Mouse (Mus musculus) adrenal gland, adult 18-20 months (tissue): ENCODE measurements around the gene Cotl1. TPM values are rescaled to one million over a fixed set of nuclear protein-coding genes. Genes with fewer than 3 reads are reported as not detected.

Experiments
- DNase-seq, 2 experiments: peaks; one replicate each; pipeline ENCODE4 v3.0.0; 2021 to 2022; ENCODE audit warnings: low spot score in 2 of 2
- total RNA-seq, 2 experiments: library from RNA; stranded (reverse); gene quantifications; 1 replicate in 1 of 2; 2 replicates in 1 of 2; pipeline ENCODE4 v1.2.3; 2021

The Cotl1 gene
- total RNA-seq, 2 experiments from 2014 or later, result 43.6 to 52.1 TPM

DNA sequence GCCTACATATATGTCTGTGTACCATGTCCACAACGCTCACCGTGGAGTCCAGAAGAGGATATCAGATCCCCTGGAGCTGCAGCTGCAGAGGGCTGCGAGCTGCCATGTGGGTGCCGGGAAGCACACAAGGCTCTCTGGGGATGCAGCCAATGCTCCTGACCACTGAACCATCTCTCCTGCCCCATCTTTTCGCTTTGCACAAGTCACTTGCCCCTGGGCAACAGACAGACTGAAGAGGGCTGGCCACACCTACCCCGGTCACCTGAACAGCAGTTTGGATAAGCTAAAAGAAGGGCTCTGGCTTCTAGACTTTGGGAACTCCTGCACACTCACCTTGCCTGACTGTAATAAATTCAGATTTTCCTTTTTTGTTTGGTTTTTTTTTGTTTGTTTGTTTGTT, 18.7 kb downstream of the Cotl1 start:
- DNase-seq, result no peak

DNA sequence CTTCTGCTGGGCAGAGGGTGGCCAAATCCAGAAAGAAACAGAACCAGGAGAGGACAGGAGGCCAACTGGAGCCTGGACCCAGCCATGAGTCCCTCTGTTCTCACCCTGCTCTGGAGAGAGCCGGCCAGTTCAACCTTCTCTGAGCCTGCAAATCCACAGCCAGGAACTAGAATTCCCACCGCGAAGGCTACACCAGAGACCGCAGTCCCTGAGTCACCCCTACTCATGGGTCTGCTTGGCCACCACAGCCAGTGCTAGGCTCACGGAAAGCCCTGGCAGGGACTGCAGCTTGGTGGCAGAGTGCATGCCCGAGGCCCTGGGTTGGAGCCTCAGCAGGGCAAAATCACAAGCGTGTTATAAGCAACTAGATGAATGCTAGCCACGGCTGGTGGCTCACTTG, 20.4 kb downstream of the Cotl1 start:
- DNase-seq, result no peak

DNA sequence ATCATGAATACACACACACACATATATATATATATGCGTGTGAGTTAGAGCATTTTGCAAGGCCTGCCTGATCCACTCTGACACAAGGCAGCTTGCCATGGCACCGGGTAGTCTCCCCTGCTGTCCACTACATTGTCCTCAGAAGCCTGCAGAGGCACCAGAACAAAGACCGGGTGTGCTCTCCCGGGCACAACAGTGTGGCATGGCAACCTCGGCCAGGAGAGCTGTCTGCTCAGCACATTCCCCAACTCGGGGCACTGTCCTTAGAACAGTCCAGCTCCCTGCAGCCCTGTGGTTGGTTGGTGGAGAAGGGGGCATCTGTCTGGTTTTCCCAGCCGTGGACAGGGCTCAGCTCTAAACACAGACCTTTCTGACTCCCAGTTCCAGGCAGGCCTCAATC, 21.0 kb downstream of the Cotl1 start:
- DNase-seq, result no peak

DNA sequence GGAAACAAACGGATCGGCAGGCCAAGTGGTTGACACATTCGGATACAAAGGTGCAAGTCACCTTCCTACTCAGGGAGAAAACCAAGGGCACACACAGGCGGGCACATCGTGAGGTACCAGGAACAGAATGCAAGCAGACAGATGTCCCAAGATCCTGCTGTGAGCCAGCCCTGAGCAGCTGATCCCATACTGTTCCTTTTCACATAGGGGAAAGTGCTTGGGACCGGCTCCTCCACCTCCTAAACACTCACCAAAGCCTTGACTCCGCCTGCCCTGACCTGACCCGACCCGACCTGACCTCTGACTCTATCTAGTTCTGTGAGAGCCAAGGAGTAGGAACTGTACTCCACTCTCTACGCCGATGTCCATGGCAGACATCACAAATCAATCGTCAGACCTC, 22.9 kb downstream of the Cotl1 start:
- no peak for DNase-seq

DNA sequence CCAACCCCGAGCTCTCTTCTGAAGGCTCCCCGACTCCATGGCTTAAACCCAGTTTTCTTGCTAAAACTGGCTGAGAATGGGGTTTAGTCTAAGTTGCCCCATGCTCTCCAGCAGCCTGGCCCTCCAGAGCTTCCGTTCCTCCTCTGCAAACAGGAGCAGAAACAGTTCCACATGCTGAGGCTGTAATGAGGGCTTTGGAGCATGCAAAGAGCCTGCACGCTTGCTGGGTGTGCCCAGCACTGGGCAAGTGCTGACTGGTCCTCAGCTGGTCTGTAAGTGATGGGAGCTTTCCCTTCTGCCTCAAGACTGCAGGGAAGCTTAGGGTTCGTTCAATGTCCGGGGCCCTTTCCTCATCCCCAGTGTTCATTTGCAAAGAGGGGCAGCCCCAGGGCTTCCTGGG, 24.1 kb downstream of the Cotl1 start:
- no peak for DNase-seq

DNA sequence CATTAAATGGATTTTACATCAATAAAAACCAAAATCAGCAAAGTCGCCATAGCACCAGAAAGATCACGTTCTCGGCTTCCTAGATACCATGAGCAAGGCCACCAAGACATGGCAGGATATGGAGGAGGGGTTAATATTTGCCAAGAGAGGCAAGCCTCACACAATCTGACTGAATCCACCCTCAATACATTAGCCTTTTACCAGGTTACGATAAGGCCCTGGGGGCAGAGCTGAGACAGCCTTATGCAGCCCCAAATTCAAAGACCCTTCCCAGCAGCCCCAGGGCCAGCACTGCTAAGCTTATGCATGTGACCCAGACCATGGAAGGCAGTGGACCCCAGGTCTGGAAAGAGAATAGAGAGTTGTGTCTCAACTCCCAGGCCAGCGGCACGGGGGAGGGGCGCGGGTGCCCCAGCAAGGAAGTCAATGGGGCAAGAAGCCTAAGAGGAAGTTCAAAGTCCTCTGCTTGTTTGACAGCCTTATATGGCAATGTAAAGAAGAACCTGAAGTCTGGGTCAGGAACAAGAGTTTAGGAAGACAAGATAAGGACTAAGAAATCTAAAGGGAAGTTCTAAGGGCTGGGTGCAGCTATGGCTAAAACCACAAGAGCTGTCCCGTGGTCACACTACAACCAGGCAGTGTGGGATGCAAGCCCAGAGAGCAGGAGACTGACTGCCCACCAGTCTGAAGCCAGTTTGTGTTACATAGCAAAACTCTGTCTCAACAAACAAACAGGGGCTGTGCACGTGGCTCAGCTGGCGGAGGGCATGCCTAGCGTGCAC, 27.5 kb downstream of the Cotl1 start:
- no peak for DNase-seq

DNA sequence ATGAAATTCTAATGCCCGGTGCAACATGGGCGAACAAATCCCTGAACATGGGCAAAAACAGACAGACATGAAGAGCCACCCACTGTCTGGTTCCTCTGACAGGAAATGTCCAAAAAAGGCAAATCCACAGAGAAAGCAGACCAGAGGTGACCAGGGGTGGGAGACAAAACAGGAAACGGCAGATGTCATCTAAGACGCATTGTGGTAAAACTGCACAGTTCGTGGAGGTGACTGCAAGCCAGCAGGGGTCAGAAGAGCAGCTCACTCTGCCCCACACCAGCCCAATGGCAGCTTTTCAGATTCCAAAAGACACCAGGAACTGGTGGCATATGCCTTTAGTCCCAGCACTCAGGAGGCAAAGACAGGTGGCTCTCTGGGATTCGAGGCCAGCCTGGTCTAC, 28.4 kb downstream of the Cotl1 start:
- DNase-seq, result no peak

DNA sequence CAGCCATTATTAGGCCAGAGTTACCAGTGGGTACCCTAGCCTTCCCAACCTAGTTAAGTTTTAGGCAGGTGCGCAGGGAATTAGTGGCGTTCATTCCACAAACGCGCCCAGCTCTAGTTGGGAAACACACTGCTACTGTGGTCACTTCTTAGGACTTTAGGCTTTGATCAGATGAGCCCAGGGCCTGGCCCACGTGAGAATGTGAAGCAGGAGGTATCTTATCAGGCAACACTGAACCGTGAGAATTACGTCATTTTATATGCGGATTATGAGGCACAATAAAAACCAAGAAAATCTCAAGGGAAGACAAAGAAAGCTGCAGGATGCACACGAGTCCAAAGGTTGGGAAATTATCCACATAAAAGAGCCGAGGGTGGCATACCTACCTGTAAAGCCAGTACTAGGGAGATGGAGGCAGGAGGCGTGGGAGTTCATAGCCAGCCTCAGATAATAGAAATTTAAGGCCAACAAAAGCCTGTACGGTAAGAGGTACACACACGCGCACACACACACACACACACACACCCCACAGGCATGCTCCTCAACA, 29.3 kb downstream of the Cotl1 start:
- no peak for DNase-seq

DNA sequence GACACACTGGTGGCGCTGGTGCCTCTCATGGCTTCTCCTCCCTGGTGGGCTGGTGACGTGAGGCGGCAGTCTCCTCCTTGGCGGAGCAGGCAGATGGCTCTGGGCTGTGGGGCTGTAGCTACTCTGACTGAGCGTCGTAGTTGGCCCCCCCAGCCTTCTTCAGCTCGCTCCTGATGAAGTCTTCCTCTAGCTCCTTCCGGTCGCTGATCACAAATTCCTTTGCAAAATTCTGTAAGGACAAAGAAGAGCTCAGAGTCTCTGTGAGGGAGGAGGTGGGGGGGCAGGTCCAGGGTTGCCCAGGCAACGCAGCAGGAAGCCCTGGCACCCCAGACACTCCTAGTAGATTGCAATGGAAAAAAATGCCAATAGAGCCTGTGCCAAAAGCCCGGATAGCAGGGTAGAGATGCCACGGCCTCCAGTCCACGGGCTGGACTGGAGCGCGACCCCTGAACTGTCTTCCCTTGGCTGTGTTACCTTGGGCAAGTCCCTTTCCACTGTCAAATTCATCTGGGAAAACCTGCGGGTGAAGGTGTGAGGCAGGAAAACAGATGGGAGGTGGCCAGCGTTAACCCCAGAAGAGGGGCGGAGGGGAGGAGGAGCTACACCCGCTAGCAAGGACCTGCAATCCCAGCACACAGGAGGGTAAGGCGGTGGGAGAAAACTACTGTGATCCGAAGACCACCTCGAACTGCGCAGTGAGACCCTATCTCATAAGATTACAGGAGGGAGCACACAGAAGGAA, 30.0 kb downstream of the Cotl1 start:
- DNase-seq, result no peak

DNA sequence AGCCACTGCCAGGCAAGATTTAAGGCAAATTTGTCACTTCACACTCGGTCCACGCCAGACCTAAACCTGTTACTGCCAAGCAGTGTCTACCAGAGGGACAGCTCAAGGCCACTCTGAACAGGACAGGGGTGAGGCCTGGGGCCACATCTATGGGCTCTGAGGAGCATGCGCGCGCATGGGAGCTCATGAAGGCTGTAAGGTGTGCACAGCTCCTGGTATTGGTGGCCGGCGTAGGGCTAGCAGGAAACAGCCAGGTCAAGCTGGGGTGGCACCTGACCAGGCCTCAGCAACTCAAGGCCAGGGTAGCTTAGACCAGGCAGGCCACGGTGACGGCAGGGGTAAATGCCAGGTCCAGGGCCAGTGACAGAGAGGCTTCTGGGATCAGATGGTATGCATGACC, 30.7 kb downstream of the Cotl1 start:
- DNase-seq, result no peak

DNA sequence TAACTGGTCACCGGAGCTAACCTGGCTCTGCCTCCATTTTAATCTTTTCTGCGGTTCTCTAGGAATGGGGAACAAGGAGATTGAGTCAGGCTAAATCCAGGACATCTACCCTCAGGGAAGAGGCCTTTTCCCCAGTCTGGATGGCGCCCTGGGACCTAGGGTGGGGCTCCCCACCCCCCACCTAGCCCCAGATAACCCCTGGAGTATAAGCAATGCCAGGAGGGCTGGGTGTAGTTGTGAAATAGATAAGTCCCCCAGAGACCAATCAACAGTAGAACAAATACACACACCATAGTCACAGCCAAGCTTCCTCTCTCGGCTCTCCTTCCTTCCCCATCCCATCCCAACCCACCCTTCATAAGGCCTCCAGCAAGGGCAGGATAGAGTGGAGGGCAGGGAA, 32.7 kb downstream of the Cotl1 start:
- no peak for DNase-seq

DNA sequence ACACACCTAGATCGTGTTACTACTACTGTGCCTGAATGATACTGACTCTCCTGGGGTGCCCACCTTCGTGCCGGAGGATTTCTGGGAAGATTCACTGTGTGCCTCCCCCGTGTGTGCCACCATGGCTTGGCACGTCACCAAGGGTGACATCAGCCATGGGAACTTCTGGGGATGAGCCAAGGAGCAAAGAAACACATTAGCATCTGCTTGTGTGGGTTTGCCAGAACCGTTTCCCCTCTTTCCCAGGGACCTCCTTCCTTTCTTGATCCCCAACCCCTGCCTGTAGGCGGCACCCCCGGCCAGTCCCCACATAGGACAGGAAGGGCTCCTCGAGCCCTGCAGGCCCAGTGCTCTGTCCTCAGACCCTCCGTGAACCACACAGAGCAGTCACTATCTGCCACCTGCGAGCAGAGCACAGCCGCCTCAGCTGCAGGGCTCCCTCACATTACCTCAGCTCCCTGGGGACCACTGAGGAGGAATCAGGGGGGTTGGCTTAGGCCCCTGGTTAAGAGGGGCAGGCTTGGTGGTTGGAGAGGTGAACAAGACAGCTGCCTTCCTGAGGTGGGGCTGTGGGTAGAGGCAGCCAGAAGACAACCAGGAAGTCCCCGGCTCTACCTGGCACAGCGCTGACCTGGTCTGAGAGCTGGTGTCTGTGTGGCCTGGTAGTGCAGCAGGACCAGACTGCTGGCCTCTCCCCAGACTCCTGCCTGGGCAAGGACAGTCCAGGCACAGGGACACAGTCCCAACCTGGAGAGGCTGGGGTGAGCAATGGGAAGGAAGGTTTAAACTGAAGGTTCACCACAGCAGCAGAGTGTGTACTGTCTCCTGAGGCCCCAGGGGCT, 33.7 kb downstream of the Cotl1 start:
- DNase-seq, result peak; percentile 63 to 69

DNA sequence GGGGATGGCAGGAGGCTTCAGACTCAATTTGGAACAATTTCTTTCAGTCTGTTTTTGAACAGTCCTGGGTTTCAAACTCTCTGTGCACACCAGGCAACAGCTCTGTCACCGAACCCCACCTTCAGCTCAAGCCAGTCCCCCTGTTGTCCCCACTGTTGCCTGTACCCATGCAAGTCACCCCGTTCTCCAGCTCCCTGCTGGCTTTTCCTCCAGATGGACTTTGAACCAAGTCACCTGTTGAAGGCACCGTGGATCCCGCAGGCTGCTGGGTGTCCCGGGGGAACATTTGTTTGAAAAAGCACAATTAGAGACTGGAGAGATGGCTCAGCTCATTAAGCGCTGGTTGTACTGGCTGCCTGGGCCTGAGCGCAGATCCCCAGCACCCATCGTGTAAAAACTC, 35.1 kb downstream of the Cotl1 start:
- DNase-seq, result no peak

DNA sequence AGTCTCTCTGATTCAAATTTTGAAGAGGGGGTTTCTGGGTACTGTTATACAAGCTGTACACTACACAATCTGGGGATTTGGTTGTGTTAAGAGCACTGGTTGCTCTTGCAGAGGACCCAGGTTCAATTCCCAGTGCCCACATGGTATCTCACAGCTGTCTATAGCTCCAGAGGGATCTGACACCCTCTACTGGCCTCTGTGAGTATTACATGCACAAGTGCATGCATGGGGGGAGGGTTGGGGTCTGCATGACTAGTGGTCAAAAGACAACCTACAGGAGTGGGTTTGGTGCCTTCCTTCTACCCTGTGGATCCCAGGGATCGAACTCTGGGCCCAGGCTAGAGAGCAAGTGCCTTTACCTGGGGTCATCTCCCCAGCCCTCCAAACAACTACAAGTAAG, 37.8 kb downstream of the Cotl1 start:
- DNase-seq, result no peak

DNA sequence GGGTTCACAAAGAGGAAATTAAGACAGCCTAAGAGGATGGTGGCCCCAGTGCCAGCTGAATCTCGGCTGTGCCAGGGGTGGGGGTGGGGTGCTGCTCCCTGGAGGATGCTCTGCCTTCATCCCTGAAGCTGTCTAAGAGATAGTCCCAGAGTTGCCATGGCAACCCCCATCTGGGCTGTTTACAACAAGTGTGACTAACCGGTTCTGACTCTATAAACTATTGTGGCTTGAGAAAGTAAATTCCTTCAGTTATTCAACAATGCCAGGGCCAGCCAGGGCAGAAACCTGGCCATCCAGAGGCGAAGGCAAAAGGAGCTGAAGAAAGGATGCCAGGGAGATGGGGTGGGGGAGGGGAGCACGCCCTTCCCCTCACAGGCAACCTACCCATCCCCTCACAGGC, 39.2 kb downstream of the Cotl1 start:
- no peak for DNase-seq

DNA sequence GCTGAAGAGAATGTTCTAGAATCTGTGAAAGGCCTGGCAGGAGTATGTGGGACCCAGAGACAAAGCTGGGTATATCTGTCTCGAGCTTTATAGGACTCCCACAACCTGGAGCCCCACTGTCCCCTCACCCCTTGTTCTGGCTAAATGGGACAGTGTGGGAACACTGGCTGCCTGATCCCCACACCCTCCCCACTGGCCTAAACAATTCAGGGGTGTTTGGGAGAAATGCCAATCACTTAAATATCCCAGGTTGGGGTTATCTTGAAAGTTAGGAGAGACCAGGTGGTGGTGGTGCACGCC, 41.4 kb downstream of the Cotl1 start:
- no peak for DNase-seq

DNA sequence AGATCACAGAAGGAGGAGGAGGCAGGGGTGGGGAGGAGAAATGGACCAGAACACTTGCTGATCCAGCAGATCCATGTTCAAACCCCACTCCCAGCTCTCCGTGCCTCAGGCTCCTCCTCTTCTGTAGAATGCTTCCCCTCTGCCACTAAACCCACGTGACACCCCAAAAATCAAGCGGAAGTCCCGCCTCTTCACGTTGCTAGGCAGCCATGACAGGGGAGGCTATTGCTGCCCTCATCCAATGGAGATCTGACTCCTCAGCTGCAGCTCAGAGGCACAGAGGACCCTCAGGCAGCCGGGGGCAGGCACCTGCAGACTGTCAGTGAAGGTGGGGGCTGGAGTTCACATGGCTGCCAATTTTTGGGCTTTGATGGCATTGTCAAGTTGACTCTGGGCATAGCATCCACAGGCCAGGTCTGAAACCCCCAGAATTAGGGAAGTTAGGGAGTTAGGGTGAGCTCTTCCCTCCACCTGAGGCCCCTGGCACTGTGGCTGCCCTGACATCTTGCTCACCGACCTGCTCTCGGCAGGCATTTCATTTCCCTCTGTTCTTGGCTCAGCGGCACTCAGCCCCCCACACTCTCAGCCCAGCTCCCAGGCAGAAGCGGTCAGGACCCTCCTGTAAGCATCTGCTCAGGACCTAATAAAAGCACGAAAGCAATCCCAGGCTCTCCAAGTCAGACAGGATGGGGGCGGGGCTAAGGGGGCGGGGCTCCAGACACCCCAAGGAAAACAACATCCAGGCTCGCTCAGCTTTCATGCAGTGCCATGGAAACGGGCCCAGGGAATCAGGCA, 42.0 kb downstream of the Cotl1 start:
- DNase-seq, result no peak

DNA sequence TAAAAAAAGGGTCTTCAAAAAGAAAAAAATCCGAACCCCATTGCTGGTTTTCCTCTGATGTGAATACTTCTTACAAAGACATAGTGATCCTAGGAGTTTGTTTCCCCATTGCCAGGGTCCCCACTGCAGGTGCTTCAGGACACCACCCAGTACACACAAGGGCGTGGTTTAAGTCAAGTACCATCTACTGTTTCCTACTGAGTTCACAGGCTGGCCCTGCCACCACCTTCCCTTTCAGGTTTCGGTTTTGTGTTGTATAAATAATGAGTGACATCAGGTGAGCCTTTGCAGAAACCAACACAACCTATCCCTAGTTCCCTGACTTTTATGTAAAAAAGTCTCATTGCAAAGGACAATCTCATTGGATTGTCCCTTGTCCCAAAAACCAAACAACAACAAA, 44.7 kb downstream of the Cotl1 start:
- DNase-seq, result no peak

DNA sequence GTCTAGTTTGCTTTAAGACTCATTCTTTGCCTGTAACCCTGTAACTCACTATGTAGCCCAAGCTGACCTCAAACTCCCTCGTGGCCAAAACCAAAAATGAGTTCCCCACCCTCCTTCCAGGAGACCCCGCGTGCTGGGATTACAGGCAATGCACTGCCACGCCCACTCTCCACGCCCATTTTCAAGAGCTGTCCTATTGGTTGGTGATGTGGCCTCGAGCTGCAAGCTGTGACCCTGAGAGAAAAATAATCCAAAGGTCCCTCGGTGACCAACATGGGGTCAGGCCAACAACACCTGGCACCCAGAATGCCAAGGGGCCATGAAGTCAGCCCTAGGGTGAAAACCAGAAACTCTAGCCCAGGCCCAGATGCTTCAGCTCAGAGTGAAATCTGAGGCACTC, 45.7 kb downstream of the Cotl1 start:
- no peak for DNase-seq

DNA sequence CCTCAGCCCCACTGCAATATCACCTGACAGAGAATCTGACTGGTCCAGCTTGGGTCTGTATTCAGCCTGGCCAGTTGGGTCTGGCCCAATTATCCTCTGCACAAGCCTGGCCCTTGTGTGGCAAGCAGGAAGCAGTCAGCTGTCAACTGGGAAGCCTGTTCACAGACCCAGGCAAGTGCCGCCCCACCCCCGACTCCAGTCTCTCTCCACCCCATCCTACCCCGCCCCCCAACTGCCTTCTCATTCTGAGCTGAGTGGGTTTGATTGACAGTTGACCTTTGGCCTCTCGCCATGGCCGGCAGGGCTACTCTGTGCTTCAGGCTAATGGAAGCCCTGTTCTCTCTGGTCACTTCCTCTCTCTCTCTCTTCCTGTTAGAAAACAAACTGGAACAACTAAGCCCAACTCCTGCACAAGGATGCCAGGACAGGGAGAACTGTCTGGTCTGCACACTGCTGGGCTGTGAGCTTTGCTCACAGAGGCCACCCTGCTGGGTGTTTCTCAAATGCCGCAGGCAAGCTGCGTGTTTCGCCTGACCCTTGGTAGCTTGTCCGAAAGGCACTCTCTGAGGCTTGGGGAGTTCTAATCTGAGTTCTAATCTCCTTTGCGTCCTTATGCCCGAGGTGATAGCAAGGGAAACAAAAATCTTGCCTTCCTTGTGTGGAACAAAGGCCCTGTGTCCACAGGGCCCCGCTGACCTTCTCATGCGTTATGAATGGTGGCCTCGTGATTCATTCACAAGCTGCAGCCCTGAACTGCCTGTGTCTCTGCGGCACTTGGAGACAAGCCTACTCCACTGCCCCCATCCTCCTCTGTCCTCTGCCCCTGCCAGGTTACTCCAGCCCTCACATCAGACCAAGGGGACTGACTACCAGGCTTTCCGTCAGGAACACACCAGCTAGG, 48.3 kb downstream of the Cotl1 start:
- peak in 1 of 2 experiments; percentile 52 for DNase-seq
